Mouse (Mus musculus) G1E (cell line): ENCODE measurements around the gene Med26. TPM values are rescaled to one million over a fixed set of nuclear protein-coding genes. Genes with fewer than 3 reads are reported as not detected.

Experiments
- ATAC-seq: 2 replicates; pipeline ENCODE4 v1.8.0; 2016; ENCODE audit warnings: mild to moderate bottlenecking; ENCODE audit not compliant: insufficient number of reproducible peaks, poor library complexity, low FRiP score, severe bottlenecking; ENCODE audit errors: extremely low read depth
- DNase-seq: peaks from one replicate; pipeline ENCODE4 v3.0.0; 2012; ENCODE audit warnings: low spot score
- H3K27me3 ChIP-seq: 2 replicates; pipeline ENCODE4 v1.6.1; 2012; ENCODE audit warnings: mild to moderate bottlenecking, low read length, inconsistent platforms; ENCODE audit not compliant: insufficient read depth
- H3K36me3 ChIP-seq: replicated peaks from 2 replicates; pipeline ENCODE3; 2012; ENCODE audit warnings: mild to moderate bottlenecking, inconsistent platforms
- H3K4me1 ChIP-seq: 2 replicates; pipeline ENCODE4 v1.6.1; 2012; ENCODE audit warnings: low read depth, low read length, inconsistent platforms, mixed read lengths; ENCODE audit not compliant: insufficient read depth
- H3K4me3 ChIP-seq: 2 replicates; pipeline ENCODE4 v1.5.1; 2012; ENCODE audit warnings: low read depth, mild to moderate bottlenecking, inconsistent platforms, low read length, moderate library complexity, mixed read lengths
- H3K9me3 ChIP-seq: replicated peaks from 2 replicates; pipeline ENCODE4 v1.6.1; 2012; ENCODE audit warnings: inconsistent platforms
- CTCF ChIP-seq: IDR thresholded peaks from 2 replicates; pipeline ENCODE4 v1.5.1; 2012; ENCODE audit warnings: low read depth, low read length, inconsistent platforms, mixed read lengths
- GATA1 ChIP-seq: IDR thresholded peaks from 2 replicates; pipeline ENCODE4 v1.6.1; 2012; ENCODE audit warnings: borderline replicate concordance, low read length, inconsistent platforms, mixed read lengths
- GATA2 ChIP-seq: IDR thresholded peaks from 2 replicates; pipeline ENCODE4 v1.6.1; 2012; ENCODE audit warnings: low read depth, low read length, inconsistent platforms, borderline replicate concordance
- POLR2AphosphoS5 ChIP-seq: IDR thresholded peaks from 2 replicates; pipeline ENCODE4 v1.6.1; 2012; ENCODE audit warnings: low read depth, low read length, inconsistent platforms; ENCODE audit not compliant: insufficient replicate concordance
- TAL1 ChIP-seq: conservative IDR thresholded peaks from 2 replicates; pipeline ENCODE4 v1.6.1; 2012; ENCODE audit warnings: low read depth, low read length, inconsistent platforms, mixed read lengths
- polyA plus RNA-seq: library from polyadenylated mRNA; stranded (reverse); fragments of >175 nt; gene quantifications from 2 replicates; pipeline ENCODE4 v1.2.3, GENCODE M21; 2012
- total RNA-seq, 2 experiments: library from RNA; stranded (forward) in 1 of 2; stranded (reverse) in 1 of 2; fragments of 200-1000 nt in 1 of 2; fragments of >200 nt in 1 of 2; fragmentation: Nextera tagmentation in 1 of 2; gene quantifications; 2 replicates each; pipeline ENCODE4 v1.2.3; 2014 to 2017

The Med26 gene
- total and polyA plus RNA-seq, 3 experiments, result 7.6 to 43.8 (median 14.8) TPM

DNA sequence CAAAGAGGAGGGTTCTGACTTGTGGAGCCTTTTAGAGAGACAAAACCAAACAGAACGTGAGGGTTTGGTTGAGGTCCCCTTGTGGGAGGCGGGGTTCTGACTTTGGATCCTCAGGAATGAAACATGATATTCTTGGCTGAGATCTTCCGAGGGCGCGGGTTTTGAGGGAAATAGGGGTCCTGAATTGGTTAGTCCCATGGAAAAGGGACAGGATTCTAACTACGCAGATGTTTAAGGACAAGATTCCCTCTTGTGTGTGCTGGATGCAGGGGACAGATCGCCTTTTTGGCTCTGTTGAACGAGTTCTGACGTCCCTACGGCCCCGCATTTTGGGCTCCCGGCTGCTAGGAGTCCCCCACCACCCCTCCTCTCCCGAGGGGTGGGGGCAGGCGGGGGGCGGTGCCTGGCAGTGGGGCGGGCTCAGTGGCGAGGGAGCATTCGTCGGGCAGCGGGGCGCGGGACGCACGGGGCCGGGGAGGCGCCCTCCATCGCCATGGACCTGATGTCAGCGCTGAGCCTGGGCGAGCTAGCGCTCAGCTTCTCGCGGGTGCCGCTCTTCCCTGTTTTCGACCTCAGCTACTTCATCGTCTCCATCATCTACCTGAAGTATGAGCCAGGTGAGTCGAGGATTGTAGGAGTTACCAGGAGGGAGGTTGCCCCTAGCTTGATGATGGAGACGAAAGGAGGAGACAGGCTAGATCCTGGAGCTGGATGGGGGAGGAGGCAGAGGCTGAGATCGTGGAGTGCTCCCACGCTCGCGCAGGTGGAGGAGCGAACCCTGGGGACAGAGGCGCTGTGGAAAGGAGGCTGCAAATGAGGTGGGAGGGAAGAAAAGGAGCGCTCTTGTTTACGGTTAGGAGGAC lies 23.8 kb upstream of the Med26 start, which contains the start of gene Tmem38a:
Tmem38a (plus strand) TSS at position 445 of the 863 bp plus-strand sequence.
- no peaks in the 10 kb centered on the region for H3K27me3 ChIP-seq

DNA sequence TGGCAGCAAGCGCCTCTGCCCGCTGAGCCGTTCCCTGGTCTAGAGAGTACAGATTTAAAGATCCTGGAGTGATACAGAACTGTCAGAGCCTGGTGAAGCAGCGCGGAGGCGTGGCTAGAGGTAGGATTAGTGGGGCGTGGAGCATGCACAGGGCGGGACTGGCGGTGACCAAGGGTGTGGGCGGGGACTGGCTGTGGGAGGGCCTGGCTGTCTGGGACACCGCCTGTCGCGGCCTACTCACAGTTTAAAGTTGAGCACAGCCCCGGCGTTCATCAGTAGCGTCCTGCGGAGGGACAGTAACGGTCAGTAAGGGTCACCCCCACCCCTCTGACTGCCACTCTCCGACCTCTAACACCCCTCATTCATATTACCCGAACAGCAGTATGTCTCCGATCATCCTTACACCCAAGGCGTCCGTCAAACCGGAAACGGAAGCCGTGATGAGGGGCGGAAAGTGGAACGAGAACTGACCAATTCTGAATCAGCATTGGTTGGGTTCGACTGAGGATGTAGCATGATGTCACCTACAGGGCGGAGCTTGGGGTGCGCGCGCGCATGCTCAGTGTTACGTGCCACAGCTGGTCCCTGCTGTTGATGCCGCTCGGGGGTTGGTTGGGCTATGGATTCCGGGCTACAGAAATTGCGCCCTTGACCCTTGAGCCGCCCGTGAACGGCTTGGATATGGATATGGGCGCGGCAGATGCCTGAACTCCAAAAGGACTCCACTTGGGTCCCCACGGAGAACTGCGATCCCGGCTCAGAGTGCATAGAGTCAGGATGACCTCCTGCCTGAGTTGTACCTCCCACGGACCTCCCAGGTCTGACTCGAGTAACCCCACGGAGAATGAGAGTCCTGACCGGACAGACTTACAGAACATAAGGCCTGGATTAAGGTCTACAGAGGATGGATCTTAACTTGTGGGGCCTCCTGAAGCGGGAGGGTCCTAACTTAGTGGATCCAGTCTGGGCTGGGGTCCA lies 22.9 kb upstream of the Med26 start, which contains the start of gene Smim7:
Smim7 (minus strand) TSS at position 456 of the 978 bp plus-strand sequence.
- peaks cover 42% of the 10 kb centered on the region for H3K36me3 ChIP-seq
- peak within 1 kb of the TSS; percentile 76 for H3K4me3 ChIP-seq
- ATAC-seq (peak; percentile 93), DNase-seq (peak; percentile 94)
- peaks cover 40% of the 10 kb centered on the region for H3K4me1 ChIP-seq
- no peaks in the 10 kb centered on the region for H3K9me3 ChIP-seq
- TF ChIP-seq GATA1 (no peak), CTCF (no peak), TAL1 (no peak), GATA2 (no peak), POLR2AphosphoS5 (no peak)
- H3K27me3 ChIP-seq, result no peaks in the 10 kb centered on the region

More for the DNA sequence above, 23.8 kb upstream of the Med26 start, which contains the start of gene Tmem38a:
- H3K4me3 ChIP-seq, result peak within 1 kb of the TSS; percentile 76
- peak; percentile 82 for DNase-seq
- no peaks in the 10 kb centered on the region for H3K9me3 ChIP-seq
- peaks cover 32% of the 10 kb centered on the region for H3K36me3 ChIP-seq
- peak; percentile 31 for ATAC-seq
- TF ChIP-seq POLR2AphosphoS5, result no peak
- TF ChIP-seq GATA1, result no peak
- TF ChIP-seq CTCF, result no peak
- TF ChIP-seq GATA2, result no peak
- TF ChIP-seq TAL1, result no peak
- peaks cover 39% of the 10 kb centered on the region for H3K4me1 ChIP-seq

DNA sequence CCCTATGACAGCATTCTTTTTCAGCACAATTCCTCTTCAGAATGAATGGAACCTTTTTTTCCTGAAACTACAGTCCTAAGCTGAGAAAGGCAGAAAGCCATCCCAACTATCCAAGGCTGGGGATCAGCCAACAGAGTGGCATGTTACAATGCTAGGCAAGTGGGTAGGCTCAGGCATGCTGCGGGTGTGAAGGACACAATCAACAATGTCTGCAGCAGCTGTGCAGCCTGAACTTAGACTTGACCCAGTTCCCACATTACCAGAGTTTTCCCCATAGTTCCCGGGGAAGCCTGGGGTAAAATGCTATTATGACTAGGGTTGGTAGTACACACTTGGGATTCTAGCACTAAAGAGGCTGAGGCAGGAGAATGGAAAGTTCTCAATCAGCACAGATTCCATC lies 17.9 kb upstream of the Med26 start:
- DNase-seq, result no peak
- no peak for ATAC-seq
- TF ChIP-seq POLR2AphosphoS5 (no peak), GATA1 (no peak), GATA2 (no peak), CTCF (no peak), TAL1 (no peak)
- no peaks in the 10 kb centered on the region for H3K9me3 ChIP-seq
- H3K4me3 ChIP-seq, result no peak overlapping the region
- no peaks in the 10 kb centered on the region for H3K27me3 ChIP-seq
- H3K4me1 ChIP-seq, result peaks cover 22% of the 10 kb centered on the region
- H3K36me3 ChIP-seq, result peaks cover 89% of the 10 kb centered on the region

DNA sequence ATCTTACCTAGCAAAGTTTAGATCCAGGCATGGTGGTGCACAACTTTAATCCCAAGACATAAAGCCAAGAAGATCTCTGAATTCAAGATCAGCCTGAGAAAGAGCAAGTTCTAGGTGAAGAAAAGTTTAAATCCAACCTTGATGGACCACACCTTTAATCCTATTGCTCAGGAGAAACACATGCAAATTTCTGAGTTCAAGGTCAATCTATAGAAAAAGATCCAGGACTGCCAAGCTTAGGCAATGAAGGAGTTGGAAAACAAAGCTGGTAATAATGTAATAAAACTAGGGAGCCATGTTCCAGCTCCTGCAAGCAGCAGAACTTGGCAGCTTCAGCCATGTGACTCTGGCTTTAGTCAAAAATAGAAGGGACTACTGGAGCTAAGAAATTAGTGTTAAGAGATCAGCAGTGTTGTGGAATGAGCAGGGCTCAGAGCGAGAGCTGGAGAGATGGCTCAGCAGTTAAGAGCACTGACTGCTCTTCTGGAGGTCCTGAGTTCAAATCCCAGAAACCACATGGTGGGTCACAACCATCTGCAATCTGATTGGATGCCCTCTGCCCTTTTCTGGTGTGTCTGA lies 13.1 kb upstream of the Med26 start:
- Histone ChIP-seq H3K36me3 (peaks cover 74% of the 10 kb centered on the region), H3K4me1 (peaks cover 2% of the 10 kb centered on the region; the same call in 1 of the 2 replicates), H3K27me3 (no peaks in the 10 kb centered on the region), H3K4me3 (no peak overlapping the region), H3K9me3 (no peaks in the 10 kb centered on the region)
- ATAC-seq (no peak), DNase-seq (no peak)
- TF ChIP-seq CTCF (no peak), GATA1 (no peak), TAL1 (no peak), POLR2AphosphoS5 (no peak), GATA2 (no peak)

DNA sequence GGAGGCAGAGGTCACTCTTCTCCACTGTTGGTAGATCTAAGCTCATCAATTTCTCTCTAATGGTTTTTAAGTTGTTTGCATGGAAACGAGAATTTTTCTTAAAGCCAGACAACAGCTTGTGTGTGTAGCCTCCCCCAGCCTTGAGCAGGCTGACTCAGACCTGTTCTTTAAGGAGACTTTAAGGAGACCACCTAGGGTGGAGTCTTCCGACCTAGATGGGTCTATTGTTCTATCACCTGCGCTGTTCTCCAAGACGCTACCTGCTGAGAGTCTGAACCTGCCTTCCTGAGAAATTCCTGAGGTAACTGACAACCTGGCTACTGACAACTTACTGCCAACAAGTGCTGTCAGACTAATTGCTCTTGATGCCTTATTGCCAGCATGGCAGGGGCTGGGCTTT lies 7.7 kb upstream of the Med26 start:
- H3K4me3 ChIP-seq, result no peak overlapping the region
- TF ChIP-seq POLR2AphosphoS5 (no peak), TAL1 (no peak), GATA1 (no peak)
- peaks cover 2% of the 10 kb centered on the region for H3K4me1 ChIP-seq
- no peaks in the 10 kb centered on the region for H3K27me3 ChIP-seq
- ATAC-seq (no peak), DNase-seq (no peak)
- H3K9me3 ChIP-seq, result no peaks in the 10 kb centered on the region
- peaks cover 61% of the 10 kb centered on the region for H3K36me3 ChIP-seq

DNA sequence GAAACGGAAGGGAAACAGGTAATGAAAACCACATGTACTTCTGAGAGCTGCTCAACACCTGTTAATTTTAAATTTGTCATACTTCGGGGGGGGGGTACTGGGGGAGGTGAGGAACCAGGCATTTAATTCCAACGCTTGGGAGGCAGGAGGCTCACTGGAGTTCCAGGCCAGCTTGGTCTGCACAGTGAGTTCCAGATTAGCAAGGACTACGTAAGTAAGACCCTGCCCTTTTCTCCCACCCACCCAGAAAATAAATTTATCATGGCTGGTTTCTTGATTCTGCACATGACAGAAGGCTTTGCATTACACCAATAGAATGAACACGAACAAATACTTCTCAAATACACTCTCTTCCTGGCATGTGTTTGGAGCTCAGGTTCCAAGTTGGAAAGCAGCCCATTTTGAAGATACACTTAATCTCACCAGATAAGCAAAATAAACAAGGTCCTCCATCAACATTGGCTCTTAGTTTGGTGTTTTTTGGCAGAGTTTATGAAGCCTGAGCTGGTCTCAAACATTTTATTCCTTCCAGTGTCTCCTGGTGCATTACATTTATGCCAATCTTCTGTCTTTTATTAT lies 1.3 kb upstream of the Med26 start:
- no peaks in the 10 kb centered on the region for H3K9me3 ChIP-seq
- DNase-seq (no peak), ATAC-seq (no peak)
- peaks cover 53% of the 10 kb centered on the region for H3K36me3 ChIP-seq
- peaks cover 38% of the 10 kb centered on the region for H3K4me1 ChIP-seq
- H3K4me3 ChIP-seq, result peak overlapping the region; percentile 96
- no peaks in the 10 kb centered on the region for H3K27me3 ChIP-seq
- TF ChIP-seq GATA2, result no peak
- TF ChIP-seq GATA1, result no peak
- TF ChIP-seq CTCF, result no peak
- TF ChIP-seq TAL1, result no peak
- no peak for TF ChIP-seq POLR2AphosphoS5
